Mouse (Mus musculus) adrenal gland, postnatal 14 days (tissue): ENCODE data around the gene Ptpn11. TPM values are rescaled to one million over a fixed set of nuclear protein-coding genes. Genes with fewer than 3 reads are reported as not detected.

ENCODE experiments used
- DNase-seq: peaks from one replicate; pipeline ENCODE4 v3.0.0; 2021; ENCODE audit warnings: mixed read lengths
- total RNA-seq: library from RNA; stranded (reverse); gene quantifications from 2 replicates; pipeline ENCODE4 v1.2.3, GENCODE M21; 2021

Gene Ptpn11
- total RNA-seq, 1 experiment from 2014 or later: 98.9 TPM

DNA sequence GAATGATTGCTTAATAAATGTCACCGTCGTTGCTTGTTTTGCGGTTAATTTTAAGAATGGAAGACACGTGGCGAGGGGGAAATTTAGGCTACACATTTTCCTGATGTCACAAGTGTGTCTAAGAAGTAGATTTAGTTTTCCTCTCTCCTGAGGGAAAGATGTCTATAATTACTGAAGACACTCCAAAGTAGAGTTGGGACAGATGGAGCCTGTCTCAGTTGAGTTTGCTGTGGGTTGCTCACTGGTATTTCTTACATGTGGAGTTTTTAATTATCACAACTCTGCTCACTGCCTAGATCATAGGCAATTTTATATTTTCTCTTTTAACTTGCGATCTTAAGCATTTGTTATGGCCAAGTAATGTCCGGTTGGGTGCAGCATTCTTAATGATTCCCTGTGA lies 108.6 kb downstream of the Ptpn11 start:
- no peak for DNase-seq

- no peak for DNase-seq
Observed at GRCm38 (mm10) chr5:121081754-121082153, 109.4 kb downstream of the Ptpn11 start.

Other genes with a start within 250 kb of the Ptpn11 start
- 2.7 and 3.0 TPM in 2 replicates for gene Rph3a, start 181.3 kb downstream of the Ptpn11 start, total RNA-seq
- 995 and 1,088 TPM in 2 replicates for gene Rpl6, start 13.1 kb upstream of the Ptpn11 start, total RNA-seq
- 21.5 and 27.1 TPM in 2 replicates for gene Hectd4, start 28.8 kb upstream of the Ptpn11 start, total RNA-seq
- 38.1 and 52.2 TPM in 2 replicates for gene Trafd1, start 194.2 kb upstream of the Ptpn11 start, total RNA-seq
- 34.7 and 36.3 TPM in 2 replicates for gene Naa25, start 206.5 kb upstream of the Ptpn11 start, total RNA-seq